Mouse (Mus musculus) forebrain, embryonic 16.5 days (tissue): ENCODE results near the gene Abcc12. TPM values are rescaled to one million over a fixed set of nuclear protein-coding genes. Genes with fewer than 3 reads are reported as not detected.

Experiments
- ATAC-seq: fragments of 200-750 bp; cut with Nextera tagmentation; 2 replicates; pipeline ENCODE4 v1.8.0; 2017; ENCODE audit warnings: mild to moderate bottlenecking, moderate library complexity
- H3K27ac ChIP-seq: fragments of 300-500 bp; sonication (generic); 2 replicates; pipeline ENCODE4 v1.5.1; 2014; ENCODE audit warnings: low read length, control low read depth
- H3K27me3 ChIP-seq: fragments of 300-500 bp; sonication (generic); replicated peaks from 2 replicates; pipeline ENCODE4 v1.6.1; 2014; ENCODE audit warnings: low read length; ENCODE audit not compliant: control insufficient read depth, insufficient read depth
- H3K36me3 ChIP-seq: fragments of 300-500 bp; sonication (generic); 2 replicates; pipeline ENCODE4 v1.6.1; 2014; ENCODE audit not compliant: control insufficient read depth, insufficient read depth
- H3K4me1 ChIP-seq: fragments of 300-500 bp; sonication (generic); replicated peaks from 2 replicates; pipeline ENCODE4 v1.6.1; 2014; ENCODE audit warnings: low read length; ENCODE audit not compliant: control insufficient read depth, insufficient read depth
- H3K4me2 ChIP-seq: fragments of 300-500 bp; sonication (generic); 2 replicates; pipeline ENCODE4 v1.6.1; 2014; ENCODE audit warnings: mild to moderate bottlenecking, low read length, control low read depth
- H3K4me3 ChIP-seq: fragments of 300-500 bp; sonication (generic); replicated peaks from 2 replicates; pipeline ENCODE4 v1.5.1; 2014; ENCODE audit warnings: mild to moderate bottlenecking, low read length, control low read depth
- H3K9ac ChIP-seq: fragments of 300-500 bp; sonication (generic); replicated peaks from 2 replicates; pipeline ENCODE4 v1.6.1; 2014; ENCODE audit warnings: low read depth, low read length, control low read depth
- H3K9me3 ChIP-seq: fragments of 300-500 bp; sonication (generic); 2 replicates; pipeline ENCODE4 v1.6.1; 2016; ENCODE audit warnings: low read length; ENCODE audit not compliant: control insufficient read depth
- WGBS: fragments of 180-500 bp; shearing (Covaris S2); extraction: QIAGEN DNeasy Blood & Tissue Kit; methylation state at CpG from one replicate; pipeline ENCODE4 v1.1.7; 2014; 5-methylcytosine and 5-hydroxymethylcytosine counted together
- polyA plus RNA-seq: library from polyadenylated mRNA; unstranded; fragments of >200 nt; fragmentation: Nextera tagmentation; extraction: Ambion mirVana; gene quantifications from 2 replicates; pipeline ENCODE4 v1.2.1, GENCODE M21; 2015

Gene Abcc12
- polyA plus RNA-seq, 1 experiment from 2014 or later, result 0.20 TPM

DNA sequence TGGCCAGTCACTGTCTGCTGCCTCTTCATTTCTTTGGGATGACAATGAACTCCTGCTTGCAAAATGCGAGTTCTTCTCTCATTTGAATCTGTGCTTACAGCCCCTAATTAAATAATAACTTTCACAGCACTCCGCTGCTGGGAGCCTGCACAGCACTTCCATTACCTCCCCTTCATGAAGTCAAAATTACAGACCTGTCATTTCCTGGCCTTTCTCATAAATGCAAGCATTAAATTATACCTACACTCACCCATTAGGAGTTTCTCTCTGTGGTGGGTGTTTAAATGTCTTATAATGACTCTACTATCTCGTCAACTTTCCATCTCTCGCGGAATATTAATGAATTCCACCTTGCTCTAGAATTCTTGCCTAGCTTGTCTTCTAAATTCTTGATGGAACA lies 120.1 kb downstream of the Abcc12 start:
- no peaks in the 10 kb centered on the region for H3K9me3 ChIP-seq
- WGBS, result 63% methylated on average over 5 of the region's 5 CpGs
- peak; percentile 84 for ATAC-seq
- H3K4me3 ChIP-seq, result no peak overlapping the region
- H3K4me1 ChIP-seq, result no peaks in the 10 kb centered on the region
- no peaks in the 10 kb centered on the region for H3K36me3 ChIP-seq
- H3K9ac ChIP-seq, result no peak overlapping the region
- H3K27ac ChIP-seq, result no peak overlapping the region
- H3K27me3 ChIP-seq, result no peaks in the 10 kb centered on the region
- H3K4me2 ChIP-seq, result no peak overlapping the region

DNA sequence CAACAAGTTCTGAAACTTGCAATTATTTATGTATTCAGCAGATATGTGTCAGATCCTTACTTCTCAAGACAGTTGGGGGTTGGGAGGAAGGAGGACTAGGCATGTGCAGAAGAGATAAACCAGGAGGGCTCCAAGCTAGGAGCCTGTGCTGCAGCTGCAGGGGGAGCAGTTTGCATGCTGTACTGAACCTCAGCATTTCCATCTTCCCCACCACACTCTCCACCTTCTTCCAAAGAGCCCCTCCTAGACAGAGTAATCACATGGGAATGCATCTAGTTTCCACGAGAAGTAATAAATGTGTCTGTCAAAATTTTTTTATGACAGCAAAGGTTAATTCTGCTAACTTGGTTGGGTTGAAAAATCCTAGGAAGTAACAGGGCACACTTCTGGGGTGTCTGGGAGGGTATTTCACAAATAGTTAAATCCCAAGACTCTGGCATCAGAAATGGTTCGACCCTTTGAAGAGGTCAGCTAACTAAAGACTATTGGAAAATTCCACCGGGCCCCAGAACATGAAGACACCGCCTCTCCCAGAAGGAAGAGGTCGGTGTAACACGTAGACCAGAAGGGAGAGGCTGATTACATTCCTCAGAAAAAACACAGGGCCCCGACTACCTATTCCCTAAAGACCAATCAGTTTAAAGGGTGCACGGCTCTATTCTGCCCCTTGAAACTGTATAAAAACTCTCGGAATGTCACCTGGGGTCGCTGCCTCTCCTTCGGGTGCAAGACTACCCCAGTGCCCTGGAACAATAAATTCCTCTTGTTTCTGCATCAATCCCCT lies 126.6 kb downstream of the Abcc12 start:
- Histone ChIP-seq H3K9ac (no peak overlapping the region), H3K9me3 (no peaks in the 10 kb centered on the region), H3K4me2 (no peak overlapping the region), H3K4me3 (no peak overlapping the region), H3K27me3 (no peaks in the 10 kb centered on the region), H3K36me3 (no peaks in the 10 kb centered on the region), H3K4me1 (no peaks in the 10 kb centered on the region), H3K27ac (no peak overlapping the region)
- WGBS, result 87% methylated on average over 11 of the region's 11 CpGs
- no peak for ATAC-seq

DNA sequence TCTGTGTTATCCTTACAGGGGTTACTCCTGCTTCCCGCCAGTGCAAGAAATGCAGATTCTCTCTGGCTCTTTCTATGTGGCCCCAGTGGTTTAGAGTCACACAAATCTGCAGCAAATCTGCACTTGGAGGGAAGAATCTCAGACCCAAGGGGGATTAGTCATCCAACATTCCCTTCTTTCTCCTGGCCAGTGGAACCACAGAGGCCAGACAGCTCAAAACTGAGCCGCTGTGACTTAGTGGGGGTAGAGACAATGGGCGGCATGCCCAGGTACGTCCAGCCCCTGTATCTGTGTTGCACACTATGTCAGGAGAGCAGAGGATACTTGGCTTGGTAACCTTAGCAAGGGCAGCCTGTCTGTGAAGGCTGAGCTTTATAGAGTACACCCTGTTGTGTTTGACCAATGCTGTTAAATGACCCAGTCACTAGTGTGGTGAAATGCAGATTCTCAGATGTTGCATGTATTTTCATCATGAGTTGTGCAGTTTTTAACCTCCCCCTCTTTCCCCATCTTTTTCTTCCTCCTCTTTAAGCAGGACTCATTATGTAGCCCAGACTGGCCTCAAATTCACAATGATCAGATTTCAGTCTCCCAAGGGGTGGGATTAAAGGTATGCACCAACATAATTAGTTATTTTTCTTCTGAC lies 130.5 kb downstream of the Abcc12 start:
- Histone ChIP-seq H3K9ac (no peak overlapping the region), H3K4me2 (no peak overlapping the region), H3K36me3 (no peaks in the 10 kb centered on the region), H3K4me1 (no peaks in the 10 kb centered on the region), H3K27ac (no peak overlapping the region), H3K9me3 (no peaks in the 10 kb centered on the region), H3K4me3 (no peak overlapping the region), H3K27me3 (no peaks in the 10 kb centered on the region)
- ATAC-seq, result no peak
- WGBS, result 88% methylated on average over 4 of the region's 4 CpGs

DNA sequence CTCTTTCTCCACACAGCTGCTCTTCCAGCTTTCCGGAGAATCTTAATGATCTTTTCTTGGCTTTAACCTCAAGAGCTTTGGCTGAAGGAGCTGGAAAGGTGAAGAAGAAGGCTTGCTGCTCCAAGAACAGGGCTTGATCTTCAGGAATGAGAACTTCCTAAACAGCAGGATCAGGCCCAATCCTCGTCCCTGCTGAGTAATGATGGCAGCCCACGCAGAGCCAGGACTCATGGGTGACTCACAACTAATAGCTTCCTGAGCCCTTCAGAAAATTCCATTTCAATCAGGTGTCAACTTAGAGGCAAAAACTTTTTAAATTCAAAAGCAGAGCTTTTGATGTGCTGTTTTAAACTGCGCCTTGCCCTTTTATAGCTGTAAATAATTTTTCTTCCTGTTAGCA lies 135.0 kb downstream of the Abcc12 start:
- H3K9ac ChIP-seq, result no peak overlapping the region
- 0 out of 2 replicates have a peak, but pooled peaks cover 2% of the 10 kb centered on the region for H3K4me1 ChIP-seq
- H3K27me3 ChIP-seq, result no peaks in the 10 kb centered on the region
- no peak overlapping the region for H3K4me3 ChIP-seq
- ATAC-seq, result no peak
- no peaks in the 10 kb centered on the region for H3K9me3 ChIP-seq
- no peaks in the 10 kb centered on the region for H3K36me3 ChIP-seq
- whole genome bisulfite sequencing, result 86% methylated on average over 4 of the region's 4 CpGs
- no peak overlapping the region for H3K4me2 ChIP-seq
- no peak overlapping the region for H3K27ac ChIP-seq

GRCm38 (mm10) chr8:86443744-86444143 lies 136.7 kb downstream of the Abcc12 start:
- 74% methylated on average over 2 of the region's 2 CpGs for WGBS
- no peak overlapping the region for H3K9ac ChIP-seq
- H3K27me3 ChIP-seq, result no peaks in the 10 kb centered on the region
- H3K9me3 ChIP-seq, result no peaks in the 10 kb centered on the region
- H3K4me3 ChIP-seq, result no peak overlapping the region
- no peak overlapping the region for H3K4me2 ChIP-seq
- H3K36me3 ChIP-seq, result no peaks in the 10 kb centered on the region
- ATAC-seq, result no peak
- peaks cover 5% of the 10 kb centered on the region for H3K4me1 ChIP-seq
- no peak overlapping the region for H3K27ac ChIP-seq

GRCm38 (mm10) chr8:86438983-86439299 lies 141.5 kb downstream of the Abcc12 start:
- 9% methylated on average over 3 of the region's 3 CpGs for WGBS
- H3K4me3 ChIP-seq, result no peak overlapping the region
- ATAC-seq, result no peak; the same call in none of the 2 replicates
- H3K4me2 ChIP-seq, result peak overlapping the region; percentile 0; the same call in 1 of the 2 replicates
- no peaks in the 10 kb centered on the region for H3K27me3 ChIP-seq
- peaks cover 20% of the 10 kb centered on the region for H3K4me1 ChIP-seq
- peak overlapping the region; percentile 95 for H3K27ac ChIP-seq
- no peaks in the 10 kb centered on the region for H3K9me3 ChIP-seq
- H3K9ac ChIP-seq, result no peak overlapping the region
- H3K36me3 ChIP-seq, result no peaks in the 10 kb centered on the region

DNA sequence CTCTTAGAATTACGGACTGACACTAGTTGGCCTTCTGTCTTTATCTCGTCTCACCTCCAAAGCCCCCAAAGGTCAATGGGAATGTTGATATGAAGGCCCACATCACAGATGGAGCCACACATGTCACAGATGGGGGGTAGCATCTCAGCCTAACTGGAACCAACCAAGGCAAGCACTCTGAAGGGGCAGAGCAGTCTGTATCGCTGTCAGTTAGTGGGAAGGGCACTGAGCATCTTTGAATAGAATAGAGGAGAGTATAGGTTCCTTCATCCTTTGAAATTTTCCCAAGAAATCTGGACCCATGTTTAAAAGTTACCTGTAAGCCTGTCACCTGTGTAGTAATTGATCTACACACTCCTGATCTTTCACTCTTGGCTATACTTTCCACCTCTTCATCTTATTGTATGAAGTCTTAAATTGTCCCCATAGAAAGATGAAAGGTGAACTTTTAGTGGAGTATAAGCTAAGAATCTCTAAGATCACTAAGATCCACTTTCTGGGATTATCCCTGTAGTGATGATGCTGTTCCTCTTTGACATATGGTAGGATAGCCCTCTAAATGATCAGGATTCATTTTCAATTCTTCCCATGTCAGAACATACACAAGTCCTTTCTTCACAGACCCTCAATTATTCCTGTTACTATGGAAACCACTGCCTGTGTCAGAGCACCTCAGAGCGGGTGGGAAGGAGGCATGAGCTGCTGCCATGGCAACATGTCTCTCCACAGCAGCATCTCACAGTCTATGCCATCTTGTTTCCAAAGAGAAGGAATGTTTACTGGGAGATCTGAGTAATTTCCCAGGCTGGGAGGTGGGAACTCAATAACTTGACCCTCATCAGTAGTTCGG lies 142.1 kb downstream of the Abcc12 start:
- H3K4me1 ChIP-seq, result peaks cover 18% of the 10 kb centered on the region
- ATAC-seq, result peak; percentile 99
- H3K9ac ChIP-seq, result no peak overlapping the region
- H3K27ac ChIP-seq, result peak overlapping the region; percentile 95
- H3K36me3 ChIP-seq, result no peaks in the 10 kb centered on the region
- peak overlapping the region; percentile 0; the same call in 1 of the 2 replicates for H3K4me2 ChIP-seq
- H3K9me3 ChIP-seq, result no peaks in the 10 kb centered on the region
- WGBS, result 41% methylated on average over 5 of the region's 5 CpGs
- no peaks in the 10 kb centered on the region for H3K27me3 ChIP-seq
- H3K4me3 ChIP-seq, result no peak overlapping the region

- Histone ChIP-seq H3K27me3 (no peaks in the 10 kb centered on the region), H3K9ac (no peak overlapping the region), H3K4me3 (no peak overlapping the region), H3K27ac (peak overlapping the region; percentile 95), H3K4me1 (peaks cover 18% of the 10 kb centered on the region), H3K9me3 (no peaks in the 10 kb centered on the region), H3K4me2 (no peak overlapping the region), H3K36me3 (no peaks in the 10 kb centered on the region)
- ATAC-seq, result peak; percentile 29
- WGBS, result 50% methylated on average over 1 of the region's 1 CpGs
Measured at GRCm38 (mm10) chr8:86437418-86437817, 143.1 kb downstream of the Abcc12 start.
